Mouse (Mus musculus): ENCODE measurements around the gene Selenov. TPM values are rescaled to one million over a fixed set of nuclear protein-coding genes. Genes with fewer than 3 reads are reported as not detected.

The Selenov gene
- polyA plus RNA-seq, 1 experiment: not detected

- Histone ChIP-seq H3ac (ENCODE audit: control insufficient read depth, insufficient read length) (no peak overlapping the region), H3K79me2 (ENCODE audit: control insufficient read depth, insufficient read depth) (peaks cover 69% of the 10 kb centered on the region), H3K27me3 (ENCODE audit: control insufficient read depth, insufficient read depth, insufficient read length) (no peaks in the 10 kb centered on the region), H3K4me3 (no peak overlapping the region), H3K4me2 (ENCODE audit: low read depth) (no peak overlapping the region), H3K36me3 (ENCODE audit: control insufficient read depth, insufficient read depth) (peaks cover 7% of the 10 kb centered on the region)
- TF ChIP-seq REST (IDR thresholded peaks at IDR 0.05; ENCODE audit: insufficient read depth, insufficient read length): no peak
These were observed 44.5 kb upstream of the Selenov start for GRCm38 (mm10) chr7:28335471-28335870.

- H3K79me2 ChIP-seq (ENCODE audit: control insufficient read depth, insufficient read depth): peaks cover 69% of the 10 kb centered on the region
- no peak overlapping the region for H3K4me2 ChIP-seq (ENCODE audit: low read depth)
- H3K4me3 ChIP-seq: no peak overlapping the region
- H3ac ChIP-seq (ENCODE audit: control insufficient read depth, insufficient read length): no peak overlapping the region
- no peaks in the 10 kb centered on the region for H3K27me3 ChIP-seq (ENCODE audit: control insufficient read depth, insufficient read depth, insufficient read length)
- peaks cover 7% of the 10 kb centered on the region for H3K36me3 ChIP-seq (ENCODE audit: control insufficient read depth, insufficient read depth)
- TF ChIP-seq E2F4 (IDR thresholded peaks at IDR 0.05; ENCODE audit: insufficient read depth) (no peak), MYOD1 (IDR thresholded peaks at IDR 0.05; ENCODE audit: control insufficient read depth in 1 of 3, insufficient read length in 2 of 3, low read depth in 2 of 3) (no peak), POLR2A (IDR thresholded peaks at IDR 0.05; ENCODE audit: insufficient read length, low read depth) (no peak), USF1 (IDR thresholded peaks at IDR 0.05; ENCODE audit: low read depth) (no peak), MAX (IDR thresholded peaks at IDR 0.05; ENCODE audit: low read depth) (no peak), SRF (IDR thresholded peaks at IDR 0.05; ENCODE audit: control insufficient read depth, insufficient read length, low read depth) (no peak), CEBPB (IDR thresholded peaks at IDR 0.05; ENCODE audit: insufficient read depth, poor library complexity, severe bottlenecking) (no peak)
These were observed 43.5 kb upstream of the Selenov start for GRCm38 (mm10) chr7:28334534-28334933.

GRCm38 (mm10) chr7:28328260-28328659, 37.3 kb upstream of the Selenov start:
- no peak for TF ChIP-seq REST (IDR thresholded peaks at IDR 0.05; ENCODE audit: insufficient read depth, insufficient read length)
- TF ChIP-seq E2F4 (IDR thresholded peaks at IDR 0.05; ENCODE audit: insufficient read depth): no peak
- no peak for TF ChIP-seq MAX (IDR thresholded peaks at IDR 0.05; ENCODE audit: low read depth)
- TF ChIP-seq TCF12 (IDR thresholded peaks at IDR 0.05; ENCODE audit: insufficient read depth, poor library complexity, severe bottlenecking): no peak
- TF ChIP-seq MYOD1 (IDR thresholded peaks at IDR 0.05; ENCODE audit: control insufficient read depth in 1 of 3, insufficient read length in 2 of 3, low read depth in 2 of 3): no peak
- no peak for TF ChIP-seq MYOG (IDR thresholded peaks at IDR 0.05; ENCODE audit: control insufficient read depth in 1 of 3, insufficient read depth in 1 of 3, insufficient read length in 2 of 3, low read depth in 2 of 3)
- no peak for TF ChIP-seq POLR2A (IDR thresholded peaks at IDR 0.05; ENCODE audit: insufficient read length, low read depth)
- TF ChIP-seq TCF3 (IDR thresholded peaks at IDR 0.05; ENCODE audit: insufficient read length, low read depth): no peak
- no peak for TF ChIP-seq USF1 (IDR thresholded peaks at IDR 0.05; ENCODE audit: low read depth)
- TF ChIP-seq SRF (IDR thresholded peaks at IDR 0.05; ENCODE audit: control insufficient read depth, insufficient read length, low read depth): no peak
- no peak for TF ChIP-seq CEBPB (IDR thresholded peaks at IDR 0.05; ENCODE audit: insufficient read depth, poor library complexity, severe bottlenecking)
- TF ChIP-seq POLR2AphosphoS2 (IDR thresholded peaks at IDR 0.05; ENCODE audit: insufficient read length, low read depth): no peak
- H3K4me2 ChIP-seq (ENCODE audit: low read depth): no peak overlapping the region
- H3K4me3 ChIP-seq: no peak overlapping the region
- H3K27me3 ChIP-seq (ENCODE audit: control insufficient read depth, insufficient read depth, insufficient read length): no peaks in the 10 kb centered on the region
- H3K36me3 ChIP-seq (ENCODE audit: control insufficient read depth, insufficient read depth): peaks cover 41% of the 10 kb centered on the region
- no peak overlapping the region for H3ac ChIP-seq (ENCODE audit: control insufficient read depth, insufficient read length)
- peaks cover 16% of the 10 kb centered on the region for H3K79me2 ChIP-seq (ENCODE audit: control insufficient read depth, insufficient read depth)

- no peak overlapping the region for H3ac ChIP-seq (ENCODE audit: control insufficient read depth, insufficient read length)
- no peak overlapping the region for H3K4me2 ChIP-seq (ENCODE audit: low read depth)
- TF ChIP-seq CEBPB (IDR thresholded peaks at IDR 0.05; ENCODE audit: insufficient read depth, poor library complexity, severe bottlenecking): no peak
- no peak for TF ChIP-seq SRF (IDR thresholded peaks at IDR 0.05; ENCODE audit: control insufficient read depth, insufficient read length, low read depth)
- no peak for TF ChIP-seq TCF3 (IDR thresholded peaks at IDR 0.05; ENCODE audit: insufficient read length, low read depth)
- no peak for TF ChIP-seq E2F4 (IDR thresholded peaks at IDR 0.05; ENCODE audit: insufficient read depth)
- H3K36me3 ChIP-seq (ENCODE audit: control insufficient read depth, insufficient read depth): peaks cover 39% of the 10 kb centered on the region
- no peak overlapping the region for H3K4me3 ChIP-seq
- no peaks in the 10 kb centered on the region for H3K27me3 ChIP-seq (ENCODE audit: control insufficient read depth, insufficient read depth, insufficient read length)
- peaks cover under 1% of the 10 kb centered on the region for H3K79me2 ChIP-seq (ENCODE audit: control insufficient read depth, insufficient read depth)
These were observed 35.5 kb upstream of the Selenov start for GRCm38 (mm10) chr7:28326457-28326856.

DNA sequence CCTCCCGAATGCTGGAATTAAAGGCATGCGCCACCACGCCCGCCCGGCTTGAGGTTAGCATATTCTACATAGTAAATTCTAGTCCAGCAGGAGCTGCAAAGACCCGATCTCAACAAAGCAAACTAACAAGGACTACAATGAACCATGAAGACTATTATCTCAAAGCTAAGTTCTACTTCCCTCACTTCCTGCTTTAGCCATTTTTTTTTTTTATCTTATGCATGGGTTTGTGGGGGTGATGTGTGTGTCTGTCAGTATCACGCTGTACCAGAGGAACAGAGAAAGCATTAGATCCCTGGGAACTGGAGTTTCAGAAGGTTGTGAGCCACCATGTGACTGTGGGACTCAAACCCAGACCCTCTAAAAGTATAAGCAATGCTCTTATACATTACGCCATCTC, 34.3 kb upstream of the Selenov start:
- Histone ChIP-seq H3K4me2 (ENCODE audit: low read depth) (no peak overlapping the region), H3K79me2 (ENCODE audit: control insufficient read depth, insufficient read depth) (no peaks in the 10 kb centered on the region), H3K4me3 (no peak overlapping the region), H3K36me3 (ENCODE audit: control insufficient read depth, insufficient read depth) (peaks cover 46% of the 10 kb centered on the region), H3K27me3 (ENCODE audit: control insufficient read depth, insufficient read depth, insufficient read length) (no peaks in the 10 kb centered on the region), H3ac (ENCODE audit: control insufficient read depth, insufficient read length) (no peak overlapping the region)
- TF ChIP-seq POLR2AphosphoS2 (IDR thresholded peaks at IDR 0.05; ENCODE audit: insufficient read length, low read depth): no peak

DNA sequence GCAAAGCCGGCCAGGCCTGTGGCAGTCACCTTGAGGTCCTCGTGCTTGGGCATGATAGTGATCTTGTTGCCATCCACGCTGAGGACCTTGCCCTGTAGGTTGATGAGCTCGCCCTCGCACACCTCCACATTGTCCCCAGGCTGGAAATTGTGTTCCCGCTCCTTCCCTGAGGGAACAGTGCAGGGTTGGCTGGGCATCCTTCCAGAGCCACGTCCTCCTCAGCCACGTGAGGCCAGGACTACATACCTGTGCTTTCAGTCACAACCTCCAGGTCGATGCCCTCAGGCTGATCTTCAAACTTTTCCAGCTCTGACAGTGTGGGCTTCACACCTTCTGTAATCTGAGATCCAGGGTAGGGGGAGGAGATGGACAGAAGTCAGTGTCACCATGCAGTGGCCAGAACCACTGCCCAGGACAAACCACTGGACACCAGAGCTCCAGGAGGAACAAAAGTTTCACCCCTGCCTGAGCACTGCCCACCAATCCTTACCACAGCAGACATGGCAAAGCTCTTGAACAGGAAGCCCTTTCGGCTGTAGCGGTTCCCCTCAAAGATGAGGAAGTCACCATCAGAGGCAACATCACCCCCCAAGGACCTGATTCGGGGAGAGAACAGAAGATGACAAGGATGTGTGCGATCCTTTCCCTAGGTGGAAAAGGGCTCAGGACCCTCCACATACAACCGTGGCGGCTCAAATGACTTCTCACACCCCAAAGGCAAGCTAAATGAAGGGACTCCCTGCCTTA, 31.2 kb upstream of the Selenov start:
- H3K79me2 ChIP-seq (ENCODE audit: control insufficient read depth, insufficient read depth): no peaks in the 10 kb centered on the region
- peaks cover 50% of the 10 kb centered on the region for H3K36me3 ChIP-seq (ENCODE audit: control insufficient read depth, insufficient read depth)
- H3K4me2 ChIP-seq (ENCODE audit: low read depth): no peak overlapping the region
- no peak for TF ChIP-seq USF1 (IDR thresholded peaks at IDR 0.05; ENCODE audit: low read depth)
- no peak for TF ChIP-seq TCF12 (IDR thresholded peaks at IDR 0.05; ENCODE audit: insufficient read depth, poor library complexity, severe bottlenecking)
- TF ChIP-seq CEBPB (IDR thresholded peaks at IDR 0.05; ENCODE audit: insufficient read depth, poor library complexity, severe bottlenecking): no peak
- TF ChIP-seq TCF3 (IDR thresholded peaks at IDR 0.05; ENCODE audit: insufficient read length, low read depth): no peak
- TF ChIP-seq E2F4 (IDR thresholded peaks at IDR 0.05; ENCODE audit: insufficient read depth): no peak
- TF ChIP-seq MAX (IDR thresholded peaks at IDR 0.05; ENCODE audit: low read depth): no peak
- no peak for TF ChIP-seq POLR2A (IDR thresholded peaks at IDR 0.05; ENCODE audit: insufficient read length, low read depth)
- H3K27me3 ChIP-seq (ENCODE audit: control insufficient read depth, insufficient read depth, insufficient read length): no peaks in the 10 kb centered on the region
- no peak overlapping the region for H3K4me3 ChIP-seq
- no peak overlapping the region for H3ac ChIP-seq (ENCODE audit: control insufficient read depth, insufficient read length)
